Mouse (Mus musculus): ENCODE data around the gene Arhgef3. TPM values are rescaled to one million over a fixed set of nuclear protein-coding genes. Genes with fewer than 3 reads are reported as not detected.

The Arhgef3 gene
- polyA plus RNA-seq, 1 experiment from 2014 or later: 26.6 TPM

DNA sequence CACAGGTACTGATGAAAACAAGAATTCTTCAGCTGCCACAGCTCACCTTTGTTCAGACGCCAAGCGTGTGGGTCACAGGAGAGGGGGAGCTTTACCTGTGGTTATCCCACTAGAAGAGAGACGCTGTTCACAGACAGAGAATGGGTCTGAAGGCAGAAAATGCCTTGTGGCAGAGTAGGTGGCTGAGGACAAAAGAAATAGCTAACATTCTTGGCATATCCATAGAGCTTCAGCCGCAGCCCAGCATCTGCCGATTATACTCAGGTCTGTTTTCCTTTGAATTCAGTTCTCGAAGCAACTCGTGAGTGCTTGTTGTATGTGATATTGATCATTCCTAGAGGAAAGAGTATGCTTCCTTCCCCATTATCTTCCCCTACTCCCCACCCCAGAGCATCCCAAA lies 204.7 kb downstream of the Arhgef3 start:
- no peaks in the 10 kb centered on the region for H3K9me3 ChIP-seq
- peaks cover 16% of the 10 kb centered on the region; the same call in 1 of the 2 replicates for H3K4me1 ChIP-seq (replicated peaks)
- H3K27ac ChIP-seq: no peak overlapping the region
- 75% methylated on average over 7 of the region's 7 CpGs for WGBS
- H3K9ac ChIP-seq (replicated peaks): no peak overlapping the region
- ATAC-seq (ENCODE audit: insufficient number of reproducible peaks, insufficient read depth, low FRiP score, low TSS enrichment, low read depth): no peak
- no peaks in the 10 kb centered on the region for H3K36me3 ChIP-seq
- no peak overlapping the region for H3K4me2 ChIP-seq
- no peak overlapping the region for H3K4me3 ChIP-seq (replicated peaks)
- H3K27me3 ChIP-seq: no peaks in the 10 kb centered on the region

DNA sequence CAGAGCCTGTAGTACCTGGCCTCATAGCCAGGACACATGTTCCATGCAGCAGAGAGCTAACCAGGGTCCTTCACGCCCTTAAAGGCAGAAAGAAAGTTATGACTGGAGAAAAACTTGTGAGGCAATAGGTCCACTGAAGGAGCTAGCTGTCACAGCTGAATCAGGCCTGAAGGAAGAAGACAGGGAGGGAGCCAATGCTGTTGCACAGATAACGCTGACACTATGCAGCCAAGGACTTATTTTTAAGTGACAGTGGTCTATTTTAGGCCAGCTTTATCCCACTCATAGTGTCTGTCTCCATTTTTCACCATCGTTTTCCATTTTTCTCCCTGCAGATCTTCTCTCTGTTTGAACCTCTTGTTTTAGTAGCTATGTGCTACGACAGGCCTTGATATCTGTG lies 207.3 kb downstream of the Arhgef3 start:
- H3K9ac ChIP-seq (replicated peaks): no peak overlapping the region
- 79% methylated on average over 4 of the region's 4 CpGs for WGBS
- no peak for ATAC-seq (ENCODE audit: insufficient number of reproducible peaks, insufficient read depth, low FRiP score, low TSS enrichment, low read depth)
- H3K4me1 ChIP-seq (replicated peaks): peaks cover 20% of the 10 kb centered on the region
- H3K27me3 ChIP-seq: no peaks in the 10 kb centered on the region
- H3K9me3 ChIP-seq: no peaks in the 10 kb centered on the region
- H3K36me3 ChIP-seq: no peaks in the 10 kb centered on the region
- no peak overlapping the region for H3K4me3 ChIP-seq (replicated peaks)
- no peak overlapping the region for H3K4me2 ChIP-seq
- H3K27ac ChIP-seq: no peak overlapping the region

DNA sequence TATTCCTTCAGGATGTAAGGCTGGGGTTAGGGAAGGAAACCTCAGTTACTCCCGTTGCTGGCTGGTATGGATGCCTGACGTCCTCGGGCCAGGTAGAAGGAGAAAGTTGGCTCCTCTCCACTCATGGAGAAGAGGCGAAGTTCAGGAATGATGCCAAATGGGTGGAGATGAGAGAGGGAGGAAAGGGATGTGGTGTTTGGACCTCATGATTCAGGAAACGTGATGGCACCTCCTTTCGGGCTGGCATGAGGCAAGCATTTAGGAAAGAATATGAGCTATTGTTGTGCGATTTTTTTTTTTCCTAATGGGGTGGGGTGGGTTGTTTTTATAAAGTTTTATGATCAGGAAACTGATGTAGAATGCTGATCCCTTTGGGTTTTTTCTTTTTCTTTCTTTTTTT lies 210.0 kb downstream of the Arhgef3 start:
- no peak overlapping the region for H3K4me3 ChIP-seq (replicated peaks)
- no peaks in the 10 kb centered on the region for H3K9me3 ChIP-seq
- no peak overlapping the region for H3K9ac ChIP-seq (replicated peaks)
- 76% methylated on average over 7 of the region's 7 CpGs for WGBS
- no peak for ATAC-seq (ENCODE audit: insufficient number of reproducible peaks, insufficient read depth, low FRiP score, low TSS enrichment, low read depth)
- H3K4me2 ChIP-seq: no peak overlapping the region
- no peak overlapping the region for H3K27ac ChIP-seq
- H3K4me1 ChIP-seq (replicated peaks): peaks cover 26% of the 10 kb centered on the region
- no peaks in the 10 kb centered on the region for H3K36me3 ChIP-seq
- H3K27me3 ChIP-seq: no peaks in the 10 kb centered on the region

DNA sequence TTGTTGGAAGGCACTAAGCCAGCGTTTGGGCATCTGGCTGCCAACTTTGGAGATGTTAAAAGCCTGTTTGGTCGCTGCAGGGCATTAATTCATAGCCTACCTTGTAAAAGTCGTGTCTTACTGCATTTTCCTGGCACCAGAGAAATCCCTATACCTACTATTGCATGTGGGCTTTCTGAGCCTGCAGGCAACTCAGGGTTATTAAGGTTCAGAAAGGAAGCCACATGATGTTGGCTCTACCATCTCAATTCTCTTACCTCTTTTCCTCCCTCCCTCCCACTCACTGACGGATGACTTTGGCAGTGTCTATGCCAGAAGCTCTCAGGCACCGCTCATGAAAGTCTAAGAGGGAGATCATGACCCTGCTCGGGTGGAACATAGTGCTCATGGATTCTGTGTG lies 210.8 kb downstream of the Arhgef3 start:
- Histone ChIP-seq H3K4me1 (replicated peaks) (peaks cover 27% of the 10 kb centered on the region), H3K9ac (replicated peaks) (no peak overlapping the region), H3K9me3 (no peaks in the 10 kb centered on the region), H3K27me3 (no peaks in the 10 kb centered on the region), H3K27ac (peak overlapping the region; percentile 30), H3K4me3 (replicated peaks) (no peak overlapping the region), H3K4me2 (no peak overlapping the region), H3K36me3 (no peaks in the 10 kb centered on the region)
- no peak for ATAC-seq (ENCODE audit: insufficient number of reproducible peaks, insufficient read depth, low FRiP score, low TSS enrichment, low read depth)
- 49% methylated on average over 6 of the region's 6 CpGs for WGBS

DNA sequence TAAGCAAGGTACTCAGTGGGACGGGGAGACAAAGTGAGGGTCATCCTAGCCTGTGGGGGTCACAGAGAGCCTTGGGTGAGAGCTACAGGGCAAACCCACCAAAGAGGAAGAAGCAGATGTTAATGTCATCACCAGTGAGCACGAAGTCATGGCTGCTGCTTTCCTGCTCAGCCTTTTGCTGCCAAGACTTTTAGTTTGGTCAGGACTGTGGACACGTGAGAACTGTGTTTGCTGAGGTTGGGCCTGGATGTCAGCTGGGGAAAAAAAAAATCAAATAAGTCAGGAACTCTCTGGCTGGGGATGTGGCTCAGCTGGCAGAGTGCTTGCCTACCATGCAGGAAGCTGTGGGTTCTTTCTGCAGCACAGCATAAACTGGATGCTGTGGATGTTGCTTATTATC lies 213.2 kb downstream of the Arhgef3 start:
- ATAC-seq (ENCODE audit: insufficient number of reproducible peaks, insufficient read depth, low FRiP score, low TSS enrichment, low read depth): no peak
- WGBS: 67% methylated on average over 3 of the region's 3 CpGs
- H3K27ac ChIP-seq: 0 out of 2 replicates have a peak overlapping the region, but pooled peaks have one; percentile 29

GRCm38 (mm10) chr14:27328952-27329351 lies 214.3 kb downstream of the Arhgef3 start:
- no peaks in the 10 kb centered on the region for H3K36me3 ChIP-seq
- H3K4me3 ChIP-seq (replicated peaks): no peak overlapping the region
- no peaks in the 10 kb centered on the region for H3K27me3 ChIP-seq
- H3K9me3 ChIP-seq: no peaks in the 10 kb centered on the region
- 94% methylated on average over 3 of the region's 3 CpGs for WGBS
- no peak overlapping the region for H3K9ac ChIP-seq (replicated peaks)
- H3K4me1 ChIP-seq (replicated peaks): peaks cover 45% of the 10 kb centered on the region
- ATAC-seq (ENCODE audit: insufficient number of reproducible peaks, insufficient read depth, low FRiP score, low TSS enrichment, low read depth): no peak
- no peak overlapping the region for H3K27ac ChIP-seq
- H3K4me2 ChIP-seq: no peak overlapping the region

More for the DNA sequence above, 213.2 kb downstream of the Arhgef3 start:
- no peak overlapping the region for H3K4me3 ChIP-seq (replicated peaks)
- no peak overlapping the region for H3K4me2 ChIP-seq
- H3K9me3 ChIP-seq: no peaks in the 10 kb centered on the region
- no peaks in the 10 kb centered on the region for H3K36me3 ChIP-seq
- H3K4me1 ChIP-seq (replicated peaks): peaks cover 43% of the 10 kb centered on the region
- no peak overlapping the region for H3K9ac ChIP-seq (replicated peaks)
- H3K27me3 ChIP-seq: no peaks in the 10 kb centered on the region

- Histone ChIP-seq H3K27me3 (peaks cover 3% of the 10 kb centered on the region), H3K9ac (replicated peaks) (no peak overlapping the region), H3K9me3 (no peaks in the 10 kb centered on the region), H3K36me3 (no peaks in the 10 kb centered on the region), H3K4me2 (no peak overlapping the region), H3K4me3 (replicated peaks) (no peak overlapping the region), H3K27ac (peak overlapping the region; percentile 85; the same call in 1 of the 2 replicates), H3K4me1 (replicated peaks) (peaks cover 36% of the 10 kb centered on the region)
- 77% methylated on average over 10 of the region's 10 CpGs for WGBS
- ATAC-seq (ENCODE audit: insufficient number of reproducible peaks, insufficient read depth, low FRiP score, low TSS enrichment, low read depth): no peak
Measured at GRCm38 (mm10) chr14:27331490-27332035, 216.9 kb downstream of the Arhgef3 start.

- Histone ChIP-seq H3K27ac (peak overlapping the region; percentile 85), H3K4me1 (replicated peaks) (peaks cover 40% of the 10 kb centered on the region), H3K9me3 (no peaks in the 10 kb centered on the region), H3K4me3 (replicated peaks) (no peak overlapping the region), H3K36me3 (no peaks in the 10 kb centered on the region), H3K9ac (replicated peaks) (no peak overlapping the region), H3K4me2 (no peak overlapping the region), H3K27me3 (peaks cover 12% of the 10 kb centered on the region)
- peak; percentile 60; the same call in 1 of the 2 replicates for ATAC-seq (ENCODE audit: insufficient number of reproducible peaks, insufficient read depth, low FRiP score, low TSS enrichment, low read depth)
- 32% methylated on average over 4 of the region's 4 CpGs for WGBS
Measured at GRCm38 (mm10) chr14:27332359-27332987, 217.8 kb downstream of the Arhgef3 start.

GRCm38 (mm10) chr14:27335331-27336207 lies 220.9 kb downstream of the Arhgef3 start:
- H3K4me3 ChIP-seq (replicated peaks): peak overlapping the region; percentile 66
- H3K4me1 ChIP-seq (replicated peaks): peaks cover 43% of the 10 kb centered on the region
- WGBS: 1% methylated on average over 37 of the region's 37 CpGs
- peak overlapping the region; percentile 59 for H3K27ac ChIP-seq
- peak; percentile 88 for ATAC-seq (ENCODE audit: insufficient number of reproducible peaks, insufficient read depth, low FRiP score, low TSS enrichment, low read depth)
- no peaks in the 10 kb centered on the region for H3K36me3 ChIP-seq
- peak overlapping the region; percentile 95 for H3K4me2 ChIP-seq
- H3K9me3 ChIP-seq: no peaks in the 10 kb centered on the region
- H3K9ac ChIP-seq (replicated peaks): peak overlapping the region; percentile 71
- H3K27me3 ChIP-seq: peaks cover 12% of the 10 kb centered on the region

DNA sequence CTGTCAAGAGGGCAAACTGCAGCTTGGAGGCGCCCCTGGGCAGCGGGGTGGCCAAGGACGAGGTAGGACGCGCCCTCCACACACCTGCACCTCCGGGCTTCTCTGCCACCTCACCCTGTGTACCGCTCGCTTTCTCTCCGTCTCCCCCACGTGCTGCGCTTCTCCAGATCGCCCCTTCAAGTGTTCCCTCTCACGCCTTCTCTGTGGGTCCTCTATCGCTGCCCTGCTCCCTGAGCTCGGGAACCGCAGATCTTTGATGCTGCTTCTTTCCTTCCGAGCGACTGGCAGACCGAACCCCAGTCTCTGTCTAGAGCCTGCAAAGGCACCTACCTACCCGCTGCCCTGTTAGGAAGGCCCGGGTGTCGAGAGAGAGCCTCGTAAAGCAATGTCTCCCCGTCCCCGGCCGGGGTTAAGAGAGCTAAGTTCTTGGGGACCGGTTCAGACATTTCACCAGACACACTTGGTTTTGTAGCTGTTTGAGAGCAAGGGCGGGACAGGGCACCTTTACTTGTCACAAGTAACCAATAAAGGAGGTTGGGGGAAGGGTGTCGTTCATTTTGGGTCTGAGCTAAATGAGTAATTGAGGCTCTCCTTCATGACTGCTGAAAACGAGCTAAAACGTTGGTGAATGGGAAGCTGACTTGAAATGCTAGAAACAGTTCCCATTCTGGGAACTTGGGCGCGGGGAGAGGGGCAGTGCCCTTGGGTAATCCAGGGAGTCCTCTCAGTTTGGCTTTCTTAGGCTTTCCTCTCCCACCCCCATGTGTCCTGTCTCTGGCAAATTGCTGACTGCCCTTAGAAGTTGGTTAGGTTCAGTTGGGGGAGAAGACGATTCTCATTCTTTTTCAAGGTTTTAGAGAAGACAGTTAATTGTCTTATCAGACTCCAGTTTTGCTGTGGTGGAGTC lies 221.8 kb downstream of the Arhgef3 start:
- Histone ChIP-seq H3K27ac (peak overlapping the region; percentile 59), H3K27me3 (peaks cover 12% of the 10 kb centered on the region), H3K4me1 (replicated peaks) (peaks cover 51% of the 10 kb centered on the region), H3K4me2 (peak overlapping the region; percentile 95), H3K9me3 (no peaks in the 10 kb centered on the region), H3K4me3 (replicated peaks) (peak overlapping the region; percentile 66), H3K36me3 (no peaks in the 10 kb centered on the region), H3K9ac (replicated peaks) (peak overlapping the region; percentile 71)
- WGBS: 3% methylated on average over 34 of the region's 34 CpGs
- ATAC-seq (ENCODE audit: insufficient number of reproducible peaks, insufficient read depth, low FRiP score, low TSS enrichment, low read depth): peak; percentile 44

Data from limb, embryonic 12.5 days (tissue).